Mouse (Mus musculus) heart, embryonic 11.5 days (tissue): ENCODE measurements around the gene Olfr485. TPM values are rescaled to one million over a fixed set of nuclear protein-coding genes. Genes with fewer than 3 reads are reported as not detected.
"Not testable (repeated sequence)": the region's sequence is repeated elsewhere in the genome, so short reads cannot be mapped to it uniquely, and the experiment has no call there.

ENCODE experiments used
- ATAC-seq: fragments of 200-750 bp; cut with Nextera tagmentation; replicated peaks from 2 replicates; pipeline ENCODE4 v1.8.0; 2017; ENCODE audit warnings: moderate library complexity; ENCODE audit not compliant: insufficient number of reproducible peaks, low FRiP score, low TSS enrichment
- H3K27ac ChIP-seq: fragments of 300-500 bp; sonication (generic); 2 replicates; pipeline ENCODE4 v1.5.1; 2014; ENCODE audit warnings: mild to moderate bottlenecking, low read depth, low read length
- H3K27me3 ChIP-seq: fragments of 300-500 bp; sonication (generic); 2 replicates; pipeline ENCODE4 v1.6.1; 2014; ENCODE audit warnings: mild to moderate bottlenecking, low read length, mixed read lengths; ENCODE audit not compliant: control insufficient read depth, insufficient read depth
- H3K36me3 ChIP-seq: fragments of 300-500 bp; sonication (generic); 2 replicates; pipeline ENCODE4 v1.6.1; 2014; ENCODE audit warnings: mild to moderate bottlenecking, low read length, moderate library complexity, mixed read lengths; ENCODE audit not compliant: control insufficient read depth, insufficient read depth
- H3K4me1 ChIP-seq: fragments of 300-500 bp; sonication (generic); 2 replicates; pipeline ENCODE4 v1.6.1; 2014; ENCODE audit warnings: low read length; ENCODE audit not compliant: control insufficient read depth, insufficient read depth
- H3K4me2 ChIP-seq: fragments of 300-500 bp; sonication (generic); 2 replicates; pipeline ENCODE4 v1.6.1; 2014; ENCODE audit warnings: mild to moderate bottlenecking, moderate library complexity
- H3K4me3 ChIP-seq: fragments of 300-500 bp; sonication (generic); 2 replicates; pipeline ENCODE4 v1.5.1; 2014; ENCODE audit warnings: low read depth, low read length
- H3K9ac ChIP-seq: fragments of 300-500 bp; sonication (generic); 2 replicates; pipeline ENCODE4 v1.6.1; 2014; ENCODE audit warnings: mild to moderate bottlenecking, low read depth, low read length, moderate library complexity
- H3K9me3 ChIP-seq: fragments of 300-500 bp; sonication (generic); replicated peaks from 2 replicates; pipeline ENCODE4 v1.6.1; 2016; ENCODE audit warnings: low read length; ENCODE audit not compliant: control insufficient read depth
- WGBS: fragments of 180-500 bp; shearing (Covaris S2); extraction: QIAGEN DNeasy Blood & Tissue Kit; methylation state at CpG from one replicate; pipeline ENCODE4 v1.1.7; 2014; ENCODE audit not compliant: insufficient replicate concordance; 5-methylcytosine and 5-hydroxymethylcytosine counted together
- polyA plus RNA-seq: library from polyadenylated mRNA; unstranded; fragments of >200 nt; fragmentation: Nextera tagmentation; extraction: Ambion mirVana; gene quantifications from 2 replicates; pipeline ENCODE4 v1.2.1, GENCODE M21; 2014

Olfr485 gene
- not detected in 2 replicates for polyA plus RNA-seq

GRCm38 (mm10) chr7:108159771-108160170 lies at the start of gene Olfr485:
Gene Olfr485, minus strand, starts transcription at chr7:108159871.
- no peaks in the 10 kb centered on the region for H3K27me3 ChIP-seq
- no peak within 1 kb of the TSS for H3K27ac ChIP-seq
- no peaks in the 10 kb centered on the region for H3K4me1 ChIP-seq
- no peak for ATAC-seq
- H3K36me3 ChIP-seq: no peaks in the 10 kb centered on the region
- no peaks in the 10 kb centered on the region; the same call in 1 of the 2 replicates for H3K9me3 ChIP-seq
- H3K4me2 ChIP-seq: no peak within 1 kb of the TSS
- no peak within 1 kb of the TSS for H3K4me3 ChIP-seq
- H3K9ac ChIP-seq: no peak within 1 kb of the TSS

GRCm38 (mm10) chr7:108196938-108197337 lies 37.3 kb upstream of the Olfr485 start:
- Histone ChIP-seq H3K4me1 (no peaks in the 10 kb centered on the region), H3K36me3 (no peaks in the 10 kb centered on the region), H3K27me3 (no peaks in the 10 kb centered on the region), H3K9me3 (no peaks in the 10 kb centered on the region), H3K27ac (no peak overlapping the region), H3K4me3 (no peak overlapping the region), H3K4me2 (no peak overlapping the region), H3K9ac (no peak overlapping the region)
- ATAC-seq: no peak
- WGBS: 69% methylated on average over 6 of the region's 6 CpGs

- H3K36me3 ChIP-seq, H3K4me1 ChIP-seq, ATAC-seq, H3K9me3 ChIP-seq, H3K27me3 ChIP-seq, H3K27ac ChIP-seq, H3K4me3 ChIP-seq, H3K9ac ChIP-seq, H3K4me2 ChIP-seq: not testable (repeated sequence)
- WGBS: 59% methylated on average over 3 of the region's 3 CpGs
These were observed 36.7 kb upstream of the Olfr485 start for GRCm38 (mm10) chr7:108196337-108196736.

DNA sequence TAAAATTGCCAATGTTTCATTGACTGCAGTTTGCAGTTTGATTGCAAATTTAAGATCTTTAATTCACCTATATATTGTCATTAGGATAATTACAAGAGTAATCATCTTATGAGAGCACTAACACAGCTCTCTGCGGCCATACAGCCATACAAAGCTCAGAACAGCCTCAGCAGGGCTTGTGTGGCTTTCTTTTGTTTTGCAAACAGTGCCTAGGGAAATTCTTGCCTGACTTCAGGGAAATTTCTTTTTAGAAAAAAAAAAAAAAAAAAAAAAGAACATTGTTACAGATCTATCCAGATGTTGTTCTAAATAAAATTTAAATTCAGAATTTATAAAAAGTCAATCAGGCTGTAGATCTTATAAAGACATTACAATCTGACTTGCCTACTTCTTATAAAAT lies 33.0 kb upstream of the Olfr485 start:
- not testable (repeated sequence) for H3K9me3 ChIP-seq, H3K27ac ChIP-seq, H3K9ac ChIP-seq, H3K4me2 ChIP-seq, H3K36me3 ChIP-seq, ATAC-seq, H3K4me1 ChIP-seq, H3K4me3 ChIP-seq, H3K27me3 ChIP-seq
- WGBS: 68% methylated on average over 1 of the region's 1 CpGs

DNA sequence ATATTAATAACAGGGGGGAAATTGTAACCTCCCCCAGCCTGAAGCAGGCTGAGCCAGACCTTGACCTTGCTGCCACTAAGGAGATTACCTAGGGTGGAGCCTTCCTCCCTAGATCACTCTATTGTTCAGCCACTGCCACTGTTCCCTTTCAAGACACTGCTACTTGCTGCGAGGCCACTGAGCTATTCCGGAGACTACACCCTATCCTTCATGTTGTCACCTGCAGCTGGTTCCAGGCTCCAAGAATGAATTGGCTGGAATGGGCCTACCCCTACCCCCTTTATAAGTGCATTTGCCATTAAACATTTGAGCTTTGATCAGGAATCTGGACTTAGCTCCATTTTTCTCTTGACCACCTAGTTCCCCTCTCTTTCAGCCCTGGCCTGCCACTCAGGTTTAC lies 31.5 kb upstream of the Olfr485 start:
- not testable (repeated sequence) for H3K9me3 ChIP-seq, H3K4me2 ChIP-seq, H3K36me3 ChIP-seq, H3K4me1 ChIP-seq, H3K27ac ChIP-seq, H3K9ac ChIP-seq, H3K27me3 ChIP-seq, ATAC-seq, H3K4me3 ChIP-seq
- WGBS: 58% methylated on average over 2 of the region's 2 CpGs

- not testable (repeated sequence) for H3K4me1 ChIP-seq, H3K36me3 ChIP-seq, H3K4me3 ChIP-seq, H3K27me3 ChIP-seq, ATAC-seq, H3K9ac ChIP-seq, H3K9me3 ChIP-seq, H3K4me2 ChIP-seq, H3K27ac ChIP-seq
- WGBS: 76% methylated on average over 2 of the region's 2 CpGs
These were observed 25.6 kb upstream of the Olfr485 start for GRCm38 (mm10) chr7:108185237-108185636.

DNA sequence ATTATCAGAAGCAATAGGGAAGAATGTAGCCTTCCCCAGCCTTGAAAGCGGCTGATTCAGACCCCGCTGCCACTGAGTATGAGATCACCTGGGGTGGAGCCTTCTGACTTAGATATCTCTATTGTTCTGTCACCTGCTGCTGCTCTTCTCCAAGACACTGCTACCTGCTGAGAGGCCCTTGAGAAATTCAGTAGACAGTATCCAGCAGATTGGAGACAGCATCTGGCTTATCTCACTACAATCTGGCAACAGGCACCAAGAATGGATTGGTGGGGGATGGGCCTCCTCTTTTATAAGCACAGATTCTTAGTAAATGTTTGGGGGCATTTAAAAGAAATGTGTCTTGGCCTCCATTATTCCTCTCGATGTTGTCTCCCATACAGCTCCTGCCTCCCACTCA lies 24.7 kb upstream of the Olfr485 start:
- not testable (repeated sequence) for H3K9me3 ChIP-seq, H3K27me3 ChIP-seq, H3K4me1 ChIP-seq, H3K27ac ChIP-seq, H3K4me3 ChIP-seq, ATAC-seq, H3K4me2 ChIP-seq, H3K36me3 ChIP-seq, H3K9ac ChIP-seq
- WGBS: 66% methylated on average over 3 of the region's 3 CpGs

- H3K4me3 ChIP-seq, H3K36me3 ChIP-seq, H3K4me2 ChIP-seq, ATAC-seq, H3K27ac ChIP-seq, H3K9me3 ChIP-seq, H3K9ac ChIP-seq, H3K27me3 ChIP-seq, H3K4me1 ChIP-seq: not testable (repeated sequence)
- 94% methylated on average over 1 of the region's 1 CpGs for WGBS
These were observed 13.0 kb upstream of the Olfr485 start, which contains the start of gene Olfr486 for GRCm38 (mm10) chr7:108172642-108173041. Gene Olfr486, minus strand, starts transcription at chr7:108172742.

- no peak for ATAC-seq
- Histone ChIP-seq H3K9me3 (no peaks in the 10 kb centered on the region), H3K4me1 (no peaks in the 10 kb centered on the region), H3K4me2 (no peak within 1 kb of the TSS), H3K27me3 (no peaks in the 10 kb centered on the region), H3K36me3 (no peaks in the 10 kb centered on the region), H3K4me3 (no peak within 1 kb of the TSS), H3K9ac (no peak within 1 kb of the TSS), H3K27ac (no peak within 1 kb of the TSS)
These were observed 32.3 kb downstream of the Olfr485 start, which contains the start of gene Olfr484 for GRCm38 (mm10) chr7:108127349-108127748. Gene Olfr484, minus strand, starts transcription at chr7:108127449.
